In genomic region chr6:34270717-34271116, GRCm38 (mm10) we compare ENCODE assay signal across 26 mouse cellular contexts. TPM values are rescaled to one million over a fixed set of nuclear protein-coding genes. Genes with fewer than 3 reads are reported as not detected.
DNase-seq lines count a peak whose midpoint lies in the region; ATAC-seq lines count a peak whose summit lies in the region.
"Had no signal": no experiment of that assay in that cellular context is flagged by ENCODE, and none has a peak within 500 bp of the region (broad histone marks: within the 10 kb centered on the region; RNA-seq: fewer than 3 reads in every experiment).

No protein-coding gene starts in this region.

- H3K4me1 ChIP-seq in hindbrain, embryonic 16.5 days (ENCODE audit: control insufficient read depth, insufficient read depth, low read depth, low read length): no peaks in the 10 kb centered on the region
- no peaks in the 10 kb centered on the region for H3K4me1 ChIP-seq in hindbrain, embryonic 14.5 days (replicated peaks; ENCODE audit: control insufficient read depth, insufficient read depth, low read length)
- no peaks in the 10 kb centered on the region for H3K4me1 ChIP-seq in midbrain, embryonic 16.5 days (ENCODE audit: control insufficient read depth, insufficient read depth, low read length)
- H3K4me1 ChIP-seq: kidney, embryonic 15.5 days; limb, embryonic 15.5 days; megakaryocyte, embryonic 14.5 days; neural tube, embryonic 12.5 days had no signal

- ATAC-seq in hindbrain, embryonic 16.5 days: peak; percentile 67
- ATAC-seq in hindbrain, embryonic 14.5 days (ENCODE audit: low FRiP score): no peak
- peak; percentile 21; the same call in 1 of the 2 replicates for ATAC-seq in midbrain, embryonic 16.5 days
- ATAC-seq in megakaryocyte progenitor cell, adult 5-6 weeks (replicated peaks; ENCODE audit: poor library complexity): no peak
- ATAC-seq: forebrain, embryonic 13.5 days had no signal

- no peaks in the 10 kb centered on the region for H3K36me3 ChIP-seq in hindbrain, embryonic 16.5 days (ENCODE audit: control insufficient read depth, insufficient read depth, low read length)
- no peaks in the 10 kb centered on the region for H3K36me3 ChIP-seq in hindbrain, embryonic 14.5 days (replicated peaks; ENCODE audit: control insufficient read depth, insufficient read depth)
- no peaks in the 10 kb centered on the region for H3K36me3 ChIP-seq in midbrain, embryonic 16.5 days (ENCODE audit: control insufficient read depth, insufficient read depth, low read length)
- H3K36me3 ChIP-seq: embryonic facial prominence, embryonic 13.5 days; kidney, embryonic 15.5 days; limb, embryonic 15.5 days; neural tube, embryonic 12.5 days had no signal

- WGBS in hindbrain, embryonic 16.5 days: 44% methylated on average over 6 of the region's 6 CpGs
- WGBS in hindbrain, embryonic 14.5 days: 45% methylated on average over 6 of the region's 6 CpGs
- 22% methylated on average over 6 of the region's 6 CpGs for WGBS in midbrain, embryonic 16.5 days

- H3K9ac ChIP-seq in hindbrain, embryonic 16.5 days (ENCODE audit: low read depth, low read length): no peak overlapping the region
- H3K9ac ChIP-seq in hindbrain, embryonic 14.5 days: no peak overlapping the region
- H3K9ac ChIP-seq in midbrain, embryonic 16.5 days (ENCODE audit: low read depth, low read length): no peak overlapping the region
- H3K9ac ChIP-seq: embryonic facial prominence, embryonic 13.5 days; forebrain, embryonic 13.5 days; kidney, embryonic 15.5 days; limb, embryonic 15.5 days; liver, embryonic 14.5 days; lung, embryonic 14.5 days; neural tube, embryonic 12.5 days had no signal

- H3K27me3 ChIP-seq in hindbrain, embryonic 16.5 days (replicated peaks; ENCODE audit: control insufficient read depth, insufficient read depth, low read length): no peaks in the 10 kb centered on the region
- H3K27me3 ChIP-seq in hindbrain, embryonic 14.5 days (ENCODE audit: control insufficient read depth, insufficient read depth, low read length): no peaks in the 10 kb centered on the region
- no peaks in the 10 kb centered on the region for H3K27me3 ChIP-seq in midbrain, embryonic 16.5 days (ENCODE audit: control insufficient read depth, insufficient read depth, low read depth, low read length)
- H3K27me3 ChIP-seq: embryonic facial prominence, embryonic 13.5 days; forebrain, embryonic 13.5 days; kidney, embryonic 15.5 days; limb, embryonic 15.5 days; neural tube, embryonic 12.5 days had no signal

- no peaks in the 10 kb centered on the region for H3K9me3 ChIP-seq in hindbrain, embryonic 16.5 days (ENCODE audit: control insufficient read depth, low read length)
- H3K9me3 ChIP-seq in hindbrain, embryonic 14.5 days (ENCODE audit: control insufficient read depth, low read length): no peaks in the 10 kb centered on the region
- no peaks in the 10 kb centered on the region for H3K9me3 ChIP-seq in midbrain, embryonic 16.5 days (replicated peaks; ENCODE audit: control insufficient read depth, low read length, poor library complexity, severe bottlenecking)
- H3K9me3 ChIP-seq: embryonic facial prominence, embryonic 13.5 days; forebrain, embryonic 13.5 days; kidney, embryonic 15.5 days; limb, embryonic 15.5 days; neural tube, embryonic 12.5 days had no signal

- no peak overlapping the region for H3K4me2 ChIP-seq in hindbrain, embryonic 16.5 days (ENCODE audit: low read length)
- no peak overlapping the region for H3K4me2 ChIP-seq in hindbrain, embryonic 14.5 days (replicated peaks)
- no peak overlapping the region for H3K4me2 ChIP-seq in midbrain, embryonic 16.5 days (ENCODE audit: low read length)
- H3K4me2 ChIP-seq: embryonic facial prominence, embryonic 13.5 days; forebrain, embryonic 13.5 days; kidney, embryonic 15.5 days; limb, embryonic 15.5 days; lung, embryonic 14.5 days; neural tube, embryonic 12.5 days had no signal

- H3K4me3 ChIP-seq in hindbrain, embryonic 16.5 days (ENCODE audit: low read length): no peak overlapping the region
- no peak overlapping the region for H3K4me3 ChIP-seq in hindbrain, embryonic 14.5 days (replicated peaks; ENCODE audit: low read length)
- no peak overlapping the region for H3K4me3 ChIP-seq in midbrain, embryonic 16.5 days (ENCODE audit: low read depth, low read length)
- H3K4me3 ChIP-seq: embryonic facial prominence, embryonic 13.5 days; erythroblast, embryonic 14.5 days; forebrain, embryonic 13.5 days; kidney, embryonic 15.5 days; limb, embryonic 15.5 days; megakaryocyte, embryonic 14.5 days; neural tube, embryonic 12.5 days had no signal

- no peak for DNase-seq in hindbrain, embryonic 14.5 days (ENCODE audit: low spot score)
- peak; percentile 63 to 70 for DNase-seq in right cerebral cortex, postnatal 10 days (ENCODE audit: low spot score in 2 of 2)
- DNase-seq in right cerebral cortex, postnatal 14 days: no peak
- peak; percentile 57 for DNase-seq in layer of hippocampus, adult 9-11 months
- DNase-seq in thymus, postnatal 10 days (ENCODE audit: low spot score in 2 of 2): no peak
- DNase-seq: adrenal gland, adult 2 months; cerebellum, adult 18-20 months; cerebellum, postnatal 36 days; embryo, embryonic 11 days; heart, postnatal 36 days; kidney, adult 11 months; kidney, postnatal 4 days; left cerebral cortex, postnatal 4 days; lung, embryonic 14.5 days had no signal

- no peak overlapping the region for H3K27ac ChIP-seq in hindbrain, embryonic 16.5 days (ENCODE audit: low read depth, low read length)
- no peak overlapping the region for H3K27ac ChIP-seq in hindbrain, embryonic 14.5 days
- H3K27ac ChIP-seq in midbrain, embryonic 16.5 days (ENCODE audit: low read length): 0 out of 2 replicates have a peak overlapping the region, but pooled peaks have one; percentile 51
- H3K27ac ChIP-seq: embryonic facial prominence, embryonic 13.5 days; forebrain, embryonic 13.5 days; kidney, embryonic 15.5 days; limb, embryonic 15.5 days; liver, embryonic 14.5 days; neural tube, embryonic 12.5 days; stomach, postnatal 0 days had no signal

RNA-seq across cellular contexts. Expression of gene Akr1b3, which starts 46.6 kb away (rescaled TPM):
- 122 and 123 TPM in 2 replicates for polyA plus RNA-seq in hindbrain, embryonic 16.5 days (2015; fragmentation: Nextera tagmentation; extraction: Ambion mirVana)
- polyA plus RNA-seq in hindbrain, embryonic 14.5 days (2014; fragmentation: Nextera tagmentation; extraction: Ambion mirVana): 119 and 131 TPM in 2 replicates
- 105 and 108 TPM in 2 replicates for polyA plus RNA-seq in midbrain, embryonic 16.5 days (2015; fragmentation: Nextera tagmentation; extraction: Ambion mirVana)
- 266 and 287 TPM in 2 replicates for total RNA-seq in megakaryocyte progenitor cell, adult 5-6 weeks (2015)
- total RNA-seq in megakaryocyte progenitor cell, adult 5-6 weeks (2017): 143 and 145 TPM in 2 replicates

Comparison
In these comparisons a context has a peak if more than half of its experiments do, and no peak if none do; other contexts are left out.
1. ATAC-seq: peak in hindbrain, embryonic 16.5 days (single experiment) and midbrain, embryonic 16.5 days (single experiment); none in hindbrain, embryonic 14.5 days (single experiment) and megakaryocyte progenitor cell, adult 5-6 weeks (single experiment).
2. DNase-seq: peak in right cerebral cortex, postnatal 10 days (2 of 2) and layer of hippocampus, adult 9-11 months (single experiment); none in hindbrain, embryonic 14.5 days (single experiment), right cerebral cortex, postnatal 14 days (single experiment) and thymus, postnatal 10 days (0 of 2).